Mouse (Mus musculus): ENCODE measurements around the gene Cyp2e1. TPM values are rescaled to one million over a fixed set of nuclear protein-coding genes. Genes with fewer than 3 reads are reported as not detected.
"Not testable (repeated sequence)": the region's sequence is repeated elsewhere in the genome, so short reads cannot be mapped to it uniquely, and the experiment has no call there.

Gene Cyp2e1
- not detected in 2 replicates for polyA plus RNA-seq (2016; fragmentation: Nextera tagmentation; extraction: Ambion mirVana)

DNA sequence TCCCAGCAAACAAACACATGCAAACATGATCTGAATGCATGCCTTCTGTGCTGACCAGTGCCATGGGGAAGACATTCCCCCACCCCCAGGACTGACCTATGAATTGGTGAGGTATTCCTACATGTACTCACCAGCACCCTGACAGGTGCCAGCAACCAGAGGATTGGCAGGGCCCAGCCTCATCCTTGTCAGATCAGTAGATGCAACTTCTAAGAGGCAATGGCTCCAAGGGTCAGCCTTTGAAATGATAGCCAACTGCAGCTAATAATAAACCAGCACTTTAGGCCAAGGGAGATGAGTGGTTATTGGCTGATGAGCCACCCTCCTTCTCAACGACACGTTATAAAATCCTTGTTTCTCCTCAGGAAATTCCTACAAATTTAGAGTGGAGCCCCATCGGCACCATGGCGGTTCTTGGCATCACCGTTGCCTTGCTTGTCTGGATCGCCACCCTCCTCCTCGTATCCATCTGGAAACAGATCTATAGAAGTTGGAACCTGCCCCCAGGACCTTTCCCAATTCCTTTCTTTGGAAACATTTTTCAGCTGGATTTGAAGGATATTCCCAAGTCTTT is at the start of gene Cyp2e1:
Gene Cyp2e1 (plus strand): TSS at position 293 of the 574 bp plus-strand sequence.
- H3K9me3 ChIP-seq, result no peaks in the 10 kb centered on the region
- no peaks in the 10 kb centered on the region for H3K4me1 ChIP-seq (replicated peaks)
- no peak within 1 kb of the TSS for H3K27ac ChIP-seq
- H3K4me3 ChIP-seq, result no peak within 1 kb of the TSS
- no peaks in the 10 kb centered on the region for H3K36me3 ChIP-seq
- DNase-seq (ENCODE audit: low spot score), result no peak
- no peaks in the 10 kb centered on the region for H3K27me3 ChIP-seq (ENCODE audit: insufficient read depth, poor library complexity, severe bottlenecking)
- 87% methylated on average over 7 of the region's 7 CpGs for WGBS

DNA sequence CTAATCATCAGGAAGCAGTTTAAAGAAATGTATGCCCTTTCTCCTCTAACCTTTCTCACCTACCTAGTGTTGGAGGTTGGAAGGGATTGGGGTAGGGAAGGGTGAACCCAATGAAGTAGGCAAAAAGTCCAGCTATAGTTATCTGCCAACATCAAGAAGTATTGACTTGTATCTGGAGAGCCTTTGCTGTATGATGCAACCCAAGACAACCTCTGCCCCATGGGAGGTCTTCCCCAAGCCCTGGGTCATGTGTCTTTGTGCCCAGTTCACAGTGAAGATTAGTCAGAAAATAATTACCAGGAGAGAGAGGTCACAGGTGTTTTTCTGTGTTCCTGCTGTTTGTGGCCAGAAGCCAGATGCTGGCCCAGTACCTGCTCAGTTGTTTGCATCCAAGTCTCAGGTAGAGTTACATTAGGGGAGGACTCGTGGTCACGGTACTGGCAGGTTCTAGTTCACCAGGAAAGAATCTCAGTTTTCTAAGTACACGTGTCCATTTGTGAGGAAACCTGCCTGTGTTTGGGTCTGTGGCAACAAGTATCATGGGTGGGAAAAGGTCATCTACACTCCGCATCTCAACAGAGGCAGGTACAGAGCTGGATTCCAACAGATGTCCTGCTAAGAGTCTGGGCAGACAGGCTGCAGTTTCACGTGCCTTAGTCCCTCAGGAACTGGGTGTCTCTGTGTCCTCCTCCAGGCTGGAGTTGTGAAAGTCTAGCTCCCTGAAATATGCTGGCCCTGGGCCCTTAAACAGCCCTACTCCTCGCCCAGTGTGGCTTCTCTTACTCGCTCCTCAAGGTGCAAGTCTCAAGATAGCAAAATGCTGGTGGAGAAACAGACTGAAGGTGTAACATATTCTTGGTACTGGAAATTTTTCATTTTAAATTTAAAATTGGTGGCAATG is 46.1 kb upstream of the Cyp2e1 start:
- no peaks in the 10 kb centered on the region for H3K4me1 ChIP-seq (replicated peaks)
- no peaks in the 10 kb centered on the region for H3K9me3 ChIP-seq
- H3K36me3 ChIP-seq, result no peaks in the 10 kb centered on the region
- DNase-seq (ENCODE audit: low spot score), result no peak
- no peaks in the 10 kb centered on the region for H3K27me3 ChIP-seq (ENCODE audit: insufficient read depth, poor library complexity, severe bottlenecking)
- H3K27ac ChIP-seq, result no peak overlapping the region
- 84% methylated on average over 7 of the region's 7 CpGs for WGBS
- H3K4me3 ChIP-seq, result no peak overlapping the region

DNA sequence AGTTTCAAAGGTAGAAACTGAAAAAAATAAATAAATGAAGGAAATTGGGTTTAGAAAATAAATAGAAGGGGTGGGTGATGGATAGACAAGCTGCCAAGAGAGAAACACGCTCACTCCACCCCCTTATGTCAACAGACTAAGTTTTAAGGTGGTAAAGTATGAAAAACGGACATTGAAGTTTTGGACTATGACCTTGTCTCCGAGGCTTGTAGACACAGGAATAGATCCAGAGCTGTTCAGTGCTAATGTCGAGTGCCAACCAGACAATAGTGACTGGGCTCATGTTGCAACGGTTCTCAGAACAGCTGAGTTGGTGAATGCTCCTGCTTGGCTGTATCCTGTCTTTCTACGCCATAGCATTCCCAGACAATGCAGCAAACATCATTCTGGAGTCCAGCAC is 42.4 kb upstream of the Cyp2e1 start:
- no peaks in the 10 kb centered on the region for H3K27me3 ChIP-seq (ENCODE audit: insufficient read depth, poor library complexity, severe bottlenecking)
- no peak for DNase-seq (ENCODE audit: low spot score)
- H3K36me3 ChIP-seq, result no peaks in the 10 kb centered on the region
- WGBS, result 81% methylated on average over 6 of the region's 6 CpGs
- H3K4me3 ChIP-seq, result no peak overlapping the region
- no peak overlapping the region for H3K27ac ChIP-seq
- no peaks in the 10 kb centered on the region for H3K9me3 ChIP-seq
- no peaks in the 10 kb centered on the region for H3K4me1 ChIP-seq (replicated peaks)

DNA sequence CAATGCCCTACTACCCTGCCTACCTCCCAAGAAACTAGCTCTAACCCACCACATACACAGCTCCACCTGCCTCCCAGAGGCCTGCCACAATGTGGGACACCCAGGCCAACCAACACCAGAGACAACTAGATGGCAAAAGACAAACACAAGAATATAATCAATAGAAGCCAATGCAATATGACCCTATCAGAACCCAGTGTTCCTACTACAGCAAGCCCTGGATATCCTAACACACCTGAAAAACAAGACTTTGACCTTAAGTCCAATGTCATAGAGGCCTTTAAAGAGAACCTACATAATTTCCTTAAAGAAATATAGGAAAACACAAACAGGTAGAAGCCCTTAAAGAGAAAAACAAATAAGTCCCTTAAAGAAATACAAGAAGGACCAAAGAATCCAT is 38.0 kb upstream of the Cyp2e1 start:
- Histone ChIP-seq H3K4me3 (no peak overlapping the region), H3K4me1 (replicated peaks) (no peaks in the 10 kb centered on the region), H3K36me3 (no peaks in the 10 kb centered on the region), H3K27me3 (ENCODE audit: insufficient read depth, poor library complexity, severe bottlenecking) (no peaks in the 10 kb centered on the region), H3K27ac (no peak overlapping the region), H3K9me3 (0 out of 2 replicates have a peak, but pooled peaks cover 9% of the 10 kb centered on the region)
- DNase-seq (ENCODE audit: low spot score), result no peak

DNA sequence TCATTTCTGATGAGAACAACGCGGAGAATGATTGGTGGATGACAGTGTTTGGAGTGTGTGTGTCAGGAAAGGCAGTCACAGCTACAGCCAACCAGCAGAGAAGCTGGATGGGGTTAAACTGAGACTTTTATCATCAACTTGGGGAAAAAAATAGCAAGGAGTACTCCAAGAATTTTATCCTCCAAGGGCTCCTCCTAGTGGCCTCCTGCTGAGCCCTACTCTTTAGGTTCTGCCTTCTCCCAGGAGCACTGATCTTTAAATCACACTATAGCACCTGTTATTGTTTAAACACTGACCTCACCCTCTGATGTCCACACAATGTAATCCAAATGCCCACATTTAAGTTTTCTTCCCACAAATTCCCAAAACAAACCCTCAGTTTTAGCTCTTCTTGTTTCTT is 30.4 kb upstream of the Cyp2e1 start:
- Histone ChIP-seq H3K4me3 (no peak overlapping the region), H3K27me3 (ENCODE audit: insufficient read depth, poor library complexity, severe bottlenecking) (no peaks in the 10 kb centered on the region), H3K9me3 (0 out of 2 replicates have a peak, but pooled peaks cover under 1% of the 10 kb centered on the region), H3K27ac (no peak overlapping the region), H3K36me3 (no peaks in the 10 kb centered on the region), H3K4me1 (replicated peaks) (no peaks in the 10 kb centered on the region)
- no peak for DNase-seq (ENCODE audit: low spot score)
- WGBS, result 64% methylated on average over 2 of the region's 2 CpGs

DNA sequence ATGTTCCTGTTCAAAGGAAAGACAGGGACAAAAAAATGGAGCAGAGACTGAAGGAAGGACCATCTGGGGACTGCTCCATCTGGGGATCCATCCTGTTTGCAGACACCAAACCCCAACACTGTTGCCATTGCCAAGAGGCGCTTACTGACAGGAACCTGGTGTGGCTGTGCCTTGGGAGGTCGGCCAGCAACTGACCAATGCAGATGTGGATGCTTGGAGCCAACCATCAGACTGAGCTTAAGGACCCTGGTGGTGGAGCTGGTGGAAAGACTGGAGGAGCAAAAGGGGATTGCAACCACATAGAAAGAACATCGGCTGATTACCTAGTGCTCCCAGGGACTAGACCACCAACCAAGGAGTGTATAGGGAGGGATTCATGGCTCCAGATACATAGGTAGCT is 16.1 kb upstream of the Cyp2e1 start:
- 84% methylated on average over 3 of the region's 3 CpGs for WGBS
- Histone ChIP-seq H3K36me3 (no peaks in the 10 kb centered on the region), H3K9me3 (no peaks in the 10 kb centered on the region), H3K27ac (no peak overlapping the region), H3K4me3 (no peak overlapping the region), H3K4me1 (replicated peaks) (no peaks in the 10 kb centered on the region), H3K27me3 (ENCODE audit: insufficient read depth, poor library complexity, severe bottlenecking) (no peaks in the 10 kb centered on the region)
- no peak for DNase-seq (ENCODE audit: low spot score)

DNA sequence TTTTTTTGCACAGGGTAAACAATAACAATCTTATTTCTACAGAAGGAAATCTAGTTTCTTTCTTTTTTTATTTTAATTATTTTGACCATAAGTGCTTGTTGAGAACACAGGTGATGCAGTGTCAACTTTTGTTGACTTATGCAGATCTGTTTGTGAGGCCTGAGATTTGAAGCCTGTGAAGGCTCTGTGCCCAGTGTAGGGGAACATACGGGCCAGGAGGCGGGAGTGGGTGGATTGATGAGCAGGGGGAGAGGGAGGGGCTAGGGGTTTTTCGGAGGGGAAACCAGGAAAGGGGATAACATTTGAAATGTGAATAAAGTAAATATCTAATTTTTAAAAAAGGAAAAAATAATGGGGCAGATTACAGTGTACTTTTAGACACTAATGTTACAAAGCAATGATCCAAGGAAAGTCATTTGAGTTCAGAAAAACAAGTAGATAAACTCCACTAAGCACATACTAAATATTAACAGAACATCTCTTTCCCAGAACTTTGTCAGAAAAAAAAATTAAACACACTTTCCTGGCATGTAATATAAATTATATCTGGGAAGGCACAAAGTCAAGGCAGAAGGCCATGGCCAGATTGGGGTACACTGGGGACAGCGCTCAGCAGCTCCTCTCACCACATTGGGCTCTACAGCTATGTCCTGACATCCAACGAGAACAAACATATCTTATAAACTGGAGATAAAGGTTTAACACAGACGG is 15.3 kb upstream of the Cyp2e1 start:
- no peaks in the 10 kb centered on the region for H3K9me3 ChIP-seq
- H3K36me3 ChIP-seq, result no peaks in the 10 kb centered on the region
- H3K4me3 ChIP-seq, result no peak overlapping the region
- 83% methylated on average over 6 of the region's 6 CpGs for WGBS
- H3K27ac ChIP-seq, result no peak overlapping the region
- H3K27me3 ChIP-seq (ENCODE audit: insufficient read depth, poor library complexity, severe bottlenecking), result no peaks in the 10 kb centered on the region
- no peak for DNase-seq (ENCODE audit: low spot score)
- no peaks in the 10 kb centered on the region for H3K4me1 ChIP-seq (replicated peaks)

DNA sequence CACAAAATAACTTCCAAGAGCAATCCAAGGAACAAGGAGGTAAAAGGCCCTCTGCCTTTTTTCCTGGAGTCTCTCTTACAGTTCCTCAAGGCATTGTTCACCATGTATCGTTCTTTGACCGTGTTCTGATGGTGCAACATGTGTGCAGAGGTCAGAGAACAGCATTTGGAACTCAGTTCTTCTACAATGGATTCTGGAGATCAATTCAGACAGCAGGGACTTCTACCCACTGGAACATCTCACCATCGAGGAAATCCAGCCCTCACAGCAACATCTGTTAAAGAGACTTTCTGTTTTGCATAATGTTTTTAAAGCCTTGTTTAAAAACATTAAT is 14.7 kb upstream of the Cyp2e1 start:
- Histone ChIP-seq H3K27me3 (ENCODE audit: insufficient read depth, poor library complexity, severe bottlenecking) (no peaks in the 10 kb centered on the region), H3K27ac (no peak overlapping the region), H3K36me3 (no peaks in the 10 kb centered on the region), H3K4me1 (replicated peaks) (no peaks in the 10 kb centered on the region), H3K9me3 (0 out of 2 replicates have a peak, but pooled peaks cover 5% of the 10 kb centered on the region), H3K4me3 (no peak overlapping the region)
- WGBS, result 83% methylated on average over 3 of the region's 3 CpGs
- no peak for DNase-seq (ENCODE audit: low spot score)

DNA sequence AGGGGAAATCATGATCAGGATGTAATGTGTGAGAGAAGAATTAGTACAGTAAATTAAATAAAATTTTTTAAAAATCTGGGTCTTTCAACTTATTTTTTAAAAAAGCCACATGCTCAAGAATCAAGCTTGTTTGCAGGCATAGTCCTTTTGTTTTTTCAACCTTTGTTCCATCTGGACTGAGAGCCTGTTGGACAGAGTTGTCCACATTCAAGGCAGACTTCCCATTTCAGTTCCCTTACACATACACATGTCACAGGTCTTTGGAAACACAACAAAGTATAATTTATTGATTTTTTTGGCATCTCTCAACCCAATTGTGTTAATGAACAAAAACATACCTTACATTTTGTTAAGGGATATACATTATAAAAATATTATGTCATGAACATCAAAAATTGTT is 9.0 kb upstream of the Cyp2e1 start:
- Histone ChIP-seq H3K27me3 (ENCODE audit: insufficient read depth, poor library complexity, severe bottlenecking) (no peaks in the 10 kb centered on the region), H3K4me1 (replicated peaks) (no peaks in the 10 kb centered on the region), H3K9me3 (peaks cover 11% of the 10 kb centered on the region; the same call in 1 of the 2 replicates), H3K27ac (no peak overlapping the region), H3K4me3 (no peak overlapping the region), H3K36me3 (no peaks in the 10 kb centered on the region)
- no peak for DNase-seq (ENCODE audit: low spot score)

DNA sequence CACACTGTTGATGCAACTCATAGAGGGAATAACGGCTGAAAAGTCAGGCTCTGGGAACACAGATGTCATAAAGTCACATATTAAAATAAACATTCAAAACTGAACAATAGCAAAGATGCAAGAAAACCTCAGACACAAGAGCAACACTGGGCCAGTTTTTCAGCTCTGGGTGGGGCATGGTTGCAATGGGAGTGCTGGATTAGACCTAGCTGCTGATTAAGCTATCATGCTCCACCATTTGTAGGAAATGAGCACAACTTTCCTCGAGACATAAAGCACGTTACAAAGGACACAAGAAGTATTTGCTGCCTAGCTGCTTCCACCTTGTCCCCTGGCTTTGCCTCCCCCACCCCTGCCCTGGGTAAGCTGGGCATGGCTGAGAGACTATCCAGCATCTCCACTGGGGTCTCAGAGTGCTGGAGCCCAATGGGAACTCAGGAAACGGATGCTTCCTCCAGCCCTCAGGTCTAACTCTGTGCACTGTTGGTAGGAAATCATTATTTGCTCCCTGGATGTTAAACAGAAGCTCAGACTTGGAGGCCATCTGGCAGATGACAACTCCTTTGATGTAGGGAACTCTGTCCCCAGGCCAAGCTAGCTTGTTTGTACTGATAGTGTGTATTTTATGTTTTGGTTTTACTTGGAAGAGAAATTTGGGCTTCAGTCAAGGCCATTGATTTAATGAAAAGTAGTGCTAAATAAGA is 7.2 kb upstream of the Cyp2e1 start:
- Histone ChIP-seq H3K9me3 (peaks cover 11% of the 10 kb centered on the region; the same call in 1 of the 2 replicates), H3K27ac (no peak overlapping the region), H3K36me3 (no peaks in the 10 kb centered on the region), H3K4me3 (no peak overlapping the region), H3K27me3 (ENCODE audit: insufficient read depth, poor library complexity, severe bottlenecking) (no peaks in the 10 kb centered on the region), H3K4me1 (replicated peaks) (no peaks in the 10 kb centered on the region)
- DNase-seq (ENCODE audit: low spot score), result no peak
- WGBS, result 86% methylated on average over 4 of the region's 4 CpGs

DNA sequence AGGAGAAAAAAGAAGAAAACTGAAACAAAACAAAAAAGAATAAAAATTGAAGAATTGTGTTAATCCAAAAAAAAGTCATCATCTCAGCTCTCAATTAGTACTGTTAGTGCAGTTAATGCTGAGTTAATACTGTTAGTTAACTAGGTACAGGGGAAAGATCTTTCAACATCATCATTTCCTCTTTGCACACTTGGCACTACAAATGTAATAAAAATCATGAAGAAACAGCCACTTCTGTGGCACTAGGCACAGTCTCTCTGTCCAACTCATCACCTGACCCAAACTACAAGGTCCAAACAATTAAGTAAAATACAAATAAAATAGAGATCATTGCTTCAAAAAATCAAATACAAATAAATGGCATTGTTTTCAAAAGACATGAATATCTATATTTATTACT is 2.9 kb upstream of the Cyp2e1 start:
- no peaks in the 10 kb centered on the region for H3K27me3 ChIP-seq (ENCODE audit: insufficient read depth, poor library complexity, severe bottlenecking)

DNA sequence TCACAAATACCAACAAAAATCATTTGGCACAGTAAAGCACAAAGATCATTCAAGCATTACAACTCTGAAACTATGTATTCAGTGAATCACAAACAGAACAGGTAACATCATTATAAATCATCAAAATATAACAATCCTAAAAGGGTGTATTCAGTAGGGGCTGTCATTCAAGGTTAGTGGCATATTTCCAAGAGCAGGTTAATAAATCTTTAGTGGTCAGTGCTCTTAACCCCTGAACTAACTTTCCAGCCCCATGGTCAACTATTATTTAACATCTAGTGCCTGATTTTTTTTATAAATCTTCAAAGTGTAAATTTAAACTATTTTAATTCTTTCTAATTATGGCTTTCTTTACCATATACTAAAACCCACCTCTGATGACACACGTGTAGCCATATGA is 1.9 kb downstream of the Cyp2e1 start:
- not testable (repeated sequence) for H3K27ac ChIP-seq; H3K36me3 ChIP-seq; H3K4me3 ChIP-seq; H3K4me1 ChIP-seq (replicated peaks); H3K9me3 ChIP-seq; DNase-seq (ENCODE audit: low spot score); H3K27me3 ChIP-seq (ENCODE audit: insufficient read depth, poor library complexity, severe bottlenecking)
- 72% methylated on average over 1 of the region's 1 CpGs for WGBS

More for the DNA sequence above, 2.9 kb upstream of the Cyp2e1 start:
- Histone ChIP-seq H3K9me3 (no peaks in the 10 kb centered on the region), H3K36me3 (no peaks in the 10 kb centered on the region), H3K4me1 (replicated peaks) (no peaks in the 10 kb centered on the region), H3K4me3 (no peak overlapping the region), H3K27ac (no peak overlapping the region)
- DNase-seq (ENCODE audit: low spot score), result no peak

Measured in hindbrain, embryonic 10.5 days (tissue).